Mouse (Mus musculus) liver, adult 2 months (tissue): ENCODE data around the gene Irak2.

Source experiments
- CTCF ChIP-seq: fragments of 200-500 bp; IDR thresholded peaks from 2 replicates; pipeline ENCODE4 v1.5.1; 2011; ENCODE audit warnings: low read depth, low read length, control low read depth
- POLR2A ChIP-seq: fragments of 200-500 bp; IDR thresholded peaks from 2 replicates; pipeline ENCODE4 v1.6.1; 2011; ENCODE audit warnings: low read length, control low read depth; ENCODE audit not compliant: insufficient read depth; ENCODE audit errors: extremely low read depth

- TF ChIP-seq POLR2A (peak; percentile 60; the same call in 1 of the 2 replicates), CTCF (no peak)
These were observed 102.3 kb downstream of the Irak2 start, which contains the start of gene Sec13 for GRCm38 (mm10) chr6:113740236-113741217.
